Mouse (Mus musculus) hindbrain, postnatal 0 days (tissue): ENCODE results near the gene Snupn. TPM values are rescaled to one million over a fixed set of nuclear protein-coding genes. Genes with fewer than 3 reads are reported as not detected.

ENCODE experiments used
- ATAC-seq: fragments of 200-750 bp; cut with Nextera tagmentation; 2 replicates; pipeline ENCODE4 v1.8.0; 2017; ENCODE audit warnings: mild to moderate bottlenecking, moderate TSS enrichment, moderate library complexity
- DNase-seq: peaks from one replicate; pipeline ENCODE4 v3.0.0-alpha.2; 2015; ENCODE audit warnings: low spot score
- H3K27ac ChIP-seq: fragments of 300-500 bp; sonication (generic); 2 replicates; pipeline ENCODE4 v1.5.1; 2014; ENCODE audit warnings: mild to moderate bottlenecking
- H3K27me3 ChIP-seq: fragments of 300-500 bp; sonication (generic); 2 replicates; pipeline ENCODE4 v1.6.1; 2014; ENCODE audit warnings: low read length, mixed read lengths; ENCODE audit not compliant: insufficient read depth
- H3K36me3 ChIP-seq: fragments of 300-500 bp; sonication (generic); 2 replicates; pipeline ENCODE4 v1.6.1; 2014; ENCODE audit warnings: low read length, mixed read lengths; ENCODE audit not compliant: insufficient read depth
- H3K4me1 ChIP-seq: fragments of 300-500 bp; sonication (generic); 2 replicates; pipeline ENCODE4 v1.6.1; 2014; ENCODE audit warnings: antibody characterized with exemption, low read length, mixed read lengths; ENCODE audit not compliant: insufficient read depth
- H3K4me2 ChIP-seq: fragments of 300-500 bp; sonication (generic); 2 replicates; pipeline ENCODE4 v1.6.1; 2014; ENCODE audit warnings: low read depth, mild to moderate bottlenecking, low read length, moderate library complexity, mixed read lengths
- H3K4me3 ChIP-seq: fragments of 300-500 bp; sonication (generic); 2 replicates; pipeline ENCODE4 v1.5.1; 2014; ENCODE audit warnings: low read length
- H3K9ac ChIP-seq: fragments of 300-500 bp; sonication (generic); replicated peaks from 2 replicates; pipeline ENCODE4 v1.6.1; 2014; ENCODE audit warnings: mild to moderate bottlenecking, low read length, moderate library complexity, mixed read lengths
- H3K9me3 ChIP-seq: fragments of 300-500 bp; sonication (generic); 2 replicates; pipeline ENCODE4 v1.6.1; 2016; ENCODE audit warnings: low read length, mixed read lengths
- CTCF ChIP-seq: IDR thresholded peaks from 2 replicates; pipeline ENCODE4 v1.5.1; 2016; ENCODE audit warnings: antibody characterized with exemption, control low read depth, low read depth
- WGBS: fragments of 180-500 bp; shearing (Covaris S2); extraction: QIAGEN DNeasy Blood & Tissue Kit; methylation state at CpG from one replicate; pipeline ENCODE4 v1.1.7; 2014; 5-methylcytosine and 5-hydroxymethylcytosine counted together
- polyA plus RNA-seq: library from polyadenylated mRNA; unstranded; fragments of >200 nt; fragmentation: Nextera tagmentation; extraction: Ambion mirVana; gene quantifications from 2 replicates; pipeline ENCODE4 v1.2.1, GENCODE M21; 2015
- total RNA-seq: library from RNA; depleted of rRNA; stranded (reverse); fragments of >200 nt; gene quantifications from 2 replicates; pipeline ENCODE4 v1.2.3, GENCODE M21; 2014

The Snupn gene
- total and polyA plus RNA-seq, 2 experiments from 2014 or later = 17.6 to 22.6 TPM

- 0 out of 2 replicates have a peak overlapping the region, but pooled peaks have one; percentile 36 for H3K27ac ChIP-seq
- no peaks in the 10 kb centered on the region for H3K36me3 ChIP-seq
- peak overlapping the region; percentile 77 for H3K4me2 ChIP-seq
- H3K9ac ChIP-seq = no peak overlapping the region; the same call in 1 of the 2 replicates
- no peak for ATAC-seq
- no peak for TF ChIP-seq CTCF
- H3K4me3 ChIP-seq = peak overlapping the region; percentile 24
- no peaks in the 10 kb centered on the region for H3K27me3 ChIP-seq
- H3K4me1 ChIP-seq = peaks cover 9% of the 10 kb centered on the region; the same call in 1 of the 2 replicates
- WGBS = 33% methylated on average over 13 of the region's 13 CpGs
- no peaks in the 10 kb centered on the region for H3K9me3 ChIP-seq
- no peak for DNase-seq
Measured at GRCm38 (mm10) chr9:56949767-56950166, 911 bp upstream of the Snupn start.

GRCm38 (mm10) chr9:56953562-56953961 is 2.9 kb downstream of the Snupn start:
- Histone ChIP-seq H3K4me2 (no peak overlapping the region), H3K9me3 (no peaks in the 10 kb centered on the region), H3K36me3 (no peaks in the 10 kb centered on the region), H3K27me3 (no peaks in the 10 kb centered on the region), H3K9ac (no peak overlapping the region), H3K27ac (no peak overlapping the region), H3K4me1 (peaks cover 9% of the 10 kb centered on the region; the same call in 1 of the 2 replicates), H3K4me3 (no peak overlapping the region)
- ATAC-seq (no peak), DNase-seq (no peak)
- no peak; the same call in 1 of the 2 replicates for TF ChIP-seq CTCF
- 100% methylated on average over 1 of the region's 1 CpGs for WGBS

- ATAC-seq (no peak), DNase-seq (no peak)
- H3K9ac ChIP-seq = no peak overlapping the region
- no peak for TF ChIP-seq CTCF
- no peak overlapping the region for H3K4me2 ChIP-seq
- H3K4me1 ChIP-seq = no peaks in the 10 kb centered on the region
- WGBS = 83% methylated on average over 7 of the region's 7 CpGs
- H3K27me3 ChIP-seq = no peaks in the 10 kb centered on the region
- H3K27ac ChIP-seq = no peak overlapping the region
- H3K9me3 ChIP-seq = no peaks in the 10 kb centered on the region
- H3K4me3 ChIP-seq = no peak overlapping the region
- no peaks in the 10 kb centered on the region for H3K36me3 ChIP-seq
Measured at GRCm38 (mm10) chr9:56956966-56957675, 6.4 kb downstream of the Snupn start.

- no peak for ATAC-seq
- Histone ChIP-seq H3K4me2 (no peak overlapping the region), H3K4me1 (no peaks in the 10 kb centered on the region), H3K27ac (no peak overlapping the region), H3K9ac (no peak overlapping the region), H3K4me3 (no peak overlapping the region), H3K9me3 (no peaks in the 10 kb centered on the region), H3K36me3 (peaks cover 4% of the 10 kb centered on the region), H3K27me3 (no peaks in the 10 kb centered on the region)
- no peak for DNase-seq
- 94% methylated on average over 2 of the region's 2 CpGs for WGBS
- TF ChIP-seq CTCF = no peak
Measured at GRCm38 (mm10) chr9:56958689-56959088, 8.0 kb downstream of the Snupn start.

- no peak overlapping the region for H3K9ac ChIP-seq
- peak; percentile 20; the same call in 1 of the 2 replicates for TF ChIP-seq CTCF
- no peaks in the 10 kb centered on the region for H3K4me1 ChIP-seq
- 95% methylated on average over 3 of the region's 3 CpGs for WGBS
- H3K4me2 ChIP-seq = no peak overlapping the region
- H3K27ac ChIP-seq = no peak overlapping the region
- no peak overlapping the region for H3K4me3 ChIP-seq
- no peaks in the 10 kb centered on the region for H3K27me3 ChIP-seq
- ATAC-seq (no peak), DNase-seq (no peak)
- peaks cover 6% of the 10 kb centered on the region for H3K36me3 ChIP-seq
- no peaks in the 10 kb centered on the region for H3K9me3 ChIP-seq
Measured at GRCm38 (mm10) chr9:56961591-56961990, 10.9 kb downstream of the Snupn start.

- Histone ChIP-seq H3K4me1 (no peaks in the 10 kb centered on the region), H3K4me3 (no peak overlapping the region), H3K4me2 (no peak overlapping the region), H3K36me3 (no peaks in the 10 kb centered on the region; the same call in 1 of the 2 replicates), H3K27me3 (no peaks in the 10 kb centered on the region), H3K9me3 (no peaks in the 10 kb centered on the region), H3K27ac (no peak overlapping the region), H3K9ac (no peak overlapping the region)
- no peak for ATAC-seq
- no peak for TF ChIP-seq CTCF
- DNase-seq = no peak
- 83% methylated on average over 2 of the region's 2 CpGs for WGBS
Measured at GRCm38 (mm10) chr9:56970158-56970557, 19.5 kb downstream of the Snupn start.

- Histone ChIP-seq H3K27me3 (no peaks in the 10 kb centered on the region), H3K9ac (no peak overlapping the region), H3K4me3 (no peak overlapping the region), H3K9me3 (no peaks in the 10 kb centered on the region), H3K27ac (no peak overlapping the region), H3K36me3 (peaks cover 3% of the 10 kb centered on the region; the same call in 1 of the 2 replicates), H3K4me2 (no peak overlapping the region), H3K4me1 (no peaks in the 10 kb centered on the region)
- ATAC-seq = no peak
- no peak for DNase-seq
- 93% methylated on average over 7 of the region's 8 CpGs for WGBS
- TF ChIP-seq CTCF = no peak
Measured at GRCm38 (mm10) chr9:56973960-56974524, 23.4 kb downstream of the Snupn start.
